Mouse (Mus musculus) kidney, postnatal 4 days (tissue): Measurements from ENCODE around the gene Gli1.
"Not testable (repeated sequence)": the region's sequence is repeated elsewhere in the genome, so short reads cannot be mapped to it uniquely, and the experiment has no call there.

Experiments used
- DNase-seq, 2 experiments: peaks; one replicate each; pipeline ENCODE4 v3.0.0; 2021; ENCODE audit warnings: mixed read lengths in 2 of 2

The Gli1 gene

DNA sequence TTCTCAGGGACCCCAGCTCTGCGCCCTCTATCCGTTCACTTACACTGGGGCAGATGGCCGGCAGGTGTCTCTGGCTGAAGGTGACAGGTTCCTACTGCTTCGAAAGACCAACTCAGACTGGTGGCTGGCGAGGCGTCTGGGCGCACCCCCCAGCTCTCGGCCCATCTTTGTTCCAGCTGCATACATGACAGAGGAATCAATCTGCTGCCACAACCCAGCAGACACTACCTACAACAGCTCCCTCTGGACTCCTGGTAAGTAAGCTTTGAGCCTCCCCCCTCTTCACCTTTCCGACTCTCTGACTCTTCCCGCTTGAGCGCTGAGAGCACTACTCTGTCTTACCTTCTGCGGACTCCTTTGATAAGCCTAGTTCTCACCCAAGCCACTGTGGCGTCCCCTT is 19.6 kb downstream of the Gli1 start:
- no peak for DNase-seq

DNA sequence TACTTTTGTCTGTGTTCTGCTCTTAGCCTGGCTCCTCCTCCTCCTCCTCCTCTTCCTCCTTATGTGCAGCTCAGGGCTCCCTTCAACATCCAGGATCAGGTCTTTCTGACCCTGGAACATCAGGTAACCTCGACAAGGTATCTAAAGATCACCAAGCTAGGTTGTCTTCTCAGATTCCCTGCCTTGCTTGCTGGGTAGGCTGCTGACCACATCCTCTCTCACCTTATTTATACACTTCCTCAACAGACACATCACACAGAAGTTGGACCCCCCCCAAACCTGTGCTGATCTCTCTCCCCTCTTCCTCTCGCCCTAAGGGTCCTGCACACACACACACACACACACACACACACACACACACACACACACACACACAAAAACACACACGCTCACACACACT is 20.2 kb downstream of the Gli1 start, which contains the start of gene Arhgap9:
Gene Arhgap9 (plus strand): TSS at position 344 of the 400 bp plus-strand sequence.
- no peak for DNase-seq

DNA sequence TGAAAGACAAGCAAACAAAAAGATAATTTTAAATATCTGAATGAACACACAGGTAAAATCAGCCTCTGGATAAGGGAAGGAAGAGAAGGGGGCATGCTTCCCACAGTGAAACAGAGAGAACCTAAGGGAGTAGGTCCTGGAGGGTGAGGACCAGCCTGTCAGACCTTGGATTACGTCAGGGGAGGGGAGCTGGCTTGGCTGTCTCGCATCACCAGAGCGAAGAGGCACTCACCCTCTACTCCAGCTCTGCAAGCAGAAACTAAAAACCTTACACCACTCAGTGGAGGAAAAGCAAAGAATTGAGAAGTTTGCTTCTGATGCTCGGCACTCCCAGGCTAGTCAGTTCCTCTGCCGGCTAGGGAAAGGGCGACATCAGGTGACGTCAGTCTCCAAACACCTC is 21.8 kb downstream of the Gli1 start:
- peak in 1 of 2 experiments; percentile 21 for DNase-seq

DNA sequence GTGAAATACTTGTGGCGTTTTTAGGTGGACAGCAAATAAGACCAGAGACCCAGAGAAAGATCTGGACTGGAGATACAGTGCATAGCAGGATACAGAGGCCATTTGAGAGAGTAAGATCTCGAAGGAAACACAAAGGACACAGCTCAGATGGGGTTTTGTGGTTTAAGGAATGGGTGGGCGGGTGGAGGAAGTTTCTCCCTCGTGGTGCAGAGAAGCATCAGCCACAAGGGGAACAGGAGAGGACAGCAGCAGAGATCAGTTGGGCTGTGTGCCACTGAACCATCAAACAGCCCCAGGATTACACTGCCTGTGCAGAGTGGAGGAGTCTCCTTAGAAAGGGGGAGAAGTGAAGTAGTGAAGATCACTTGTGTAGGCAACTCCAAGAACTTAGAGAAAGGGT is 23.8 kb downstream of the Gli1 start:
- no peak for DNase-seq

DNA sequence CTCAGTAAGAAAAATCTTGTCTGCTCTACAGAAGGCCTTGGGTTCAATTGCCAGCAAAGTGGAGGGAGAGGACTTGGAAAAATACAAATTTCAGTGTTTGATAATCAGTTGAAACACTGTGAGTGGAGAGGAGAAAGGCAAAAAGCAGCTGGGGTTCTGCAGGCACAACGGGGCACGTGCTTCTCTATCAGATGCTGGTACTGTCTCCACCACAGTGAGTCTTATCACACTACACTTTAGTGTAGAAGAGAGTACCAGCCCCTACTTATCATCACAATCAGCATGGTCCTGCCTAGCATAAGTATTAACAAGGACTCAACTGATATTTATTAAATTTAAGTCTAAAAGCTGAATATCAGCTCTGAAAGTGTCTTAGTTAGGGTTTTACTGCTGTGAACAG is 24.5 kb downstream of the Gli1 start:
- no peak for DNase-seq

DNA sequence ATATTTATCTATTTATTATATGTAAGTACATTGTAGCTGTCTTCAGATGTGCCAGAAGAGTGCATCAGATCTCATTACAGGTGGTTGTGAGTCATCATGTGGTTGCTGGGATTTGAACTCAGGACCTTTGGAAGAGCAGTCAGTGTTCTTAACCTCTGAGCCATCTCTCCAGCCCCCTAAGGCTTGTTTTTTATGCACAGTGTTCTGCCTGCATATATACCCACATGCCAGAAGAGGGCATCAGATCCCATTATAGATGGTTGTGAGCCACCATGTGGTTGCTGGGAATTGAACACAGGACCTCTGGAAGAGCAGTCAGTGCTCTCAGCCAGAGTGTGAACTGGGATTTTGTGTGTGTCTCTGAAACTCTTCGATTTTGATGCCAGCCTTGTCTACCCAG is 26.8 kb downstream of the Gli1 start:
- not testable (repeated sequence) for DNase-seq

DNA sequence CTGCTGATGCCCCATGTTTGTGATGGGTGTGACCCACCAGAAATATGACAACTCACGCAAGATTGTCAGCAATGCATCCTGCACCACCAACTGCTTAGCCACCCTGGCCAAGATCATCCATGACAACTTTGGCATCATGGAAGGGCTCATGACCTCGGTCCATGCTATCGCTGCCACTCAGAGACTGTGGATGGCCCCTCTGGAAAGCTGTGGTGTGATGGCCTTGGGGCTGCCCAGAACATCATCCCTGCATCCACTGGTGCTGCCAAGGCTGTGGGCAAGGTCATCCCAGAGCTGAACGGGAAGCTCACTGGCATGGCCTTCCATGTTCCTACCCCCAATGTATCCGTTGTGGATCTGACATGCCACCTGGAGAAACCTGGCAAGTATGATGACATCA is 28.3 kb downstream of the Gli1 start:
- DNase-seq: not testable (repeated sequence)

DNA sequence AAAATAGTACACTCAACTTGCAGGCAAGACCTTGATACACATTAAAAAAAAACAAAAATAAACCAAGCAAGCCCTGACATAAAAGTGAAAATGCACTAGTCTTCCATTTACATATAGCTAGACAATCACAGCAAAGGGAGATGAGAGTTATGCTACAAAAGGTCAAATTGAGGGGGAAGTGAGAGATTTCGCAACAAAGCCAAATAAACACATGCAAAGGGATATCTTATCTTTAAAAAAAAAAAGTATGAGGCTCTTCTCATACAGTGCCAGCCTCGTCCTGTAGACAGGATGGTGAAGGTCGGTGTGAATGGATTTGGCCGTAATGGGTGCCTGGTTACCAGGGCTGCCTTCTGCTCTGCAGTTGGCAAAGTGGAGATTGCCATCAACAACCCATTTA is 28.9 kb downstream of the Gli1 start:
- no peak for DNase-seq

DNA sequence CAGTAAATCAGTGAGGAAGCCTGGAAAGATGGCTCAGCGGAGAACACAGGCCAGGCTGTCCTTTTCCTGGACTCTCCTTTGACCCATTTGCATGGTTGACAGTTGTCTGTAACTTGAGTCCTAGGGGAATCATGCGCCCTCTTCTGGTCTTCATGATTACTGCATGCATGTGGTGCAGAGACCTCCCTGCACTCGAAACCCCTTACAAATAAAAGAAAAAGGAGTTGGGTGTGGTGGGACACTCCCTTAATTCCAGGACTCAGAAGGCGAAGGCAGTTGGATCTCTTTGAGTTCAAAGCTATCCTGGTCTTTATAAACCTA is 29.5 kb downstream of the Gli1 start:
- peak; percentile 86 to 90 for DNase-seq

DNA sequence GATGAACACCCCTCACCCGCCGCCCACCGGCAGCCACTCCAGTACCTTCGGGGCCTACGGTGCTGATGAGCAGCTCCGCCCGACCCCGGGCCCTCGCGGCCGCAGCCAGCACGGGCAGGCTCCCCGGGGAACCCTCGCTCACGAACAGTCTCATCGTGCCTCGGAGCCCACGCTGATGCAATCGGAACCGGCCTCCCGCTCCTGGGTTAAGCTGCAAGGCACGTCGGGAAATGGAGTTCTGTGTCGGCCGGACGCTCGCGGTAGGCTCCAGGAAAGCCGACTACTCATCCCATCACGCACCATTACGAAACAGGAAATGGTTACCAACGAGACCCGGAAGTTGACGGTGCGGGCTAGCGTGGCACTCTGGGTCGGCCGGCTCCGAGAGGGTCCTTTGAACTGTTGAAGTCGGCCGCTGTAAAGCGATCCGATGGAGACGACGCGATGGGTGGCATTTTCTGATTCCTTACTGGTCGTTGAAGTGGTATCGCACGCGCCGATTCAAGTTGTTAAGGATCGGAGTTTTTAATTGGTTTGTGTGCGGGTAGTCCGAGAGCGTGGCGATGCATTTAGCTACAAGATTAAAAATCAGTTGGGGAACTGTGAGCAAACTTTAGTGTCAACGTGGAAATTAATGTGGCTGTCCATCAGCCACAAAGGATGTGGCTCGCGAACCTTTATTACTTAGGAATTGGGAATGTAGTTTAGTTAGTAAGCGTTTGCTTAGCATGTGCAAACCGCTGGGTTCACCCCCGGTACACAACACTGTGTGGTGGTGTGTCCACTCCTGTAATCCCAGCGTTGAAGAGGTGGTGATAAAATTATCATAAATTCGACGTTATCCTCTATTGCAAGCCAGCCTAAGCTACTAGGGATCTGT is 30.1 kb downstream of the Gli1 start, which contains the start of gene Mars:
Gene Mars (minus strand): TSS at position 311 of the 880 bp plus-strand sequence.
- peak; percentile 94 to 96 for DNase-seq

DNA sequence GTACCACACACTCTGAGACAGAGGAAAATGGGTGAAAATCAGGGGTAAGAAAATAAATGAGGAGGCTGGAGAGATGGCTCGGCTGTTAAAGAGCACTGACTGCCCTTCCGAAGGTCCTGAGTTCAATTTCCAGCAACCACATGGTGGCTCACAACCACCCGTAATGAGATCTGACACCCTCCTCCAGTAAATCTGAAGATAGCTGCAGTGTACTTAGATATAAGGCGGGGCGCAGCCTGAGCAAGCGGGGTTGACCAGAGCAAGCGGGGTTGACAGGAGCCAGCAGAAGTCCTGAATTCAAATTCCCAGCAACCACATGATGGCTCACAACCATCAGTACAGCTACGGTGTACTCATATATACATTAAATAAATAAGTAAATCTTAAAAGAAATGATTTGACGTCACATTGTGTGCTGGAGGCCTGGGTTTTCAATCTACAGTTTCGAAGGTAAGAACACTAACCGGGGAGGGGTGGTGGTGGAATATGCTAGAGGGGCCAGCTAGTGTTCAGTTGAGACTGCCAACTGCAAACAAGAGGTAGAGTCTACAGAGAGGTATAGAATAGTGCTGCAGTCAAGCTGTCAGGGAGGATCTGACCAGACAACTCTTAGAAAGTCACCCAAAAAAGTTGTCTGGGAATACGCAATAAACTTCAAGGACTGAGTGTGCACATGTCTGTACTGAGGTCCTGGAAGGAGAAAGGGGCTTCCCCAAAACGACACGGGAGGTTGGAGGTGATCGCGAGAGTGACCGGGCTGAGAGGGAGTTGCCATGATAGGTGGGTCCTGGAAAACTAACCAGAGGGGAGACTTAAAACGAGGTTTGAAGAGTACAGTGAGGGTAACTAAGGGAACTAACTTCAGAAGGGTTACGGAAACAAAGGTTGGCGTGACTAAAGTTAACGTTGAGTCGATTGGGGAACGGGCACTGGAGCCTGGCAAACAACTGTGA is 31.0 kb downstream of the Gli1 start:
- DNase-seq: peak in 1 of 2 experiments; percentile 70

DNA sequence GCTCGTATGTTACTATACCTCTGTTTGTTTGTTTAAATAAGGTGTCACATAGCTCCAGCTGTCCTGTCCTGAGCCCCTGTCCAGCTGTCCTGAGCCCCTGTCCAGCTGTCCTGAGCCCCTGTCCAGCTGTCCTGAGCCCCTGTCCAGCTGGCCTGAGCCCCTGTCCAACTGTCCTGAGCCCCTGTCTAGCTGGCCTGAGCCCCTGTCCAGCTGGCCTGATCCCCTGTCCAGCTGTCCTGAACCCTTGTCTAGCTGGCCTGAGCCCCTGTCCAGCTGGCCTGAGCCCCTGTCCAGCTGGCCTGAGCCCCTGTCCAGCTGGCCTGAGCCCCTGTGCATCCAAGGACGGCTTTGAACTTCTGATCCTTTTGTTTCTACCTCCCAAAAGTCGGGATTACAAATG is 32.6 kb downstream of the Gli1 start:
- DNase-seq: not testable (repeated sequence)

DNA sequence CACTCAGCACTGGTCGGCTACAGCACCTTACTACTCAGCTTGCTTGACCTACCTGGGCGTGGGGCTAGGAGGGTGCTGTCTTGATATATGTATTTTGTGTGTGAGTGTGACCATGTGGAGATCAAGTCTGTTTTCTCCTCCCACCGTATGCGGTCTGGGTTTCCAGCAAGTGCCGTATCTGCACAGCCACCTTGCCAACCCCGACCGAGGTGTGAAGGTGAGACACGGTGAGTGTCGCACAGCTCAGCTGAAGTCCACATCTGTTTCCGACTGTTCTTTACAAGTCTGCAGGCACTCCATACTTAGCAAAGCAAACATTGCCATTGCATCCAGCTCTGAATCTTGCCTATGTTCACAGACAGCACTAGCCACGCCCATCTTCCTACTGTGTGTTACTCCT is 38.6 kb downstream of the Gli1 start:
- DNase-seq: no peak

DNA sequence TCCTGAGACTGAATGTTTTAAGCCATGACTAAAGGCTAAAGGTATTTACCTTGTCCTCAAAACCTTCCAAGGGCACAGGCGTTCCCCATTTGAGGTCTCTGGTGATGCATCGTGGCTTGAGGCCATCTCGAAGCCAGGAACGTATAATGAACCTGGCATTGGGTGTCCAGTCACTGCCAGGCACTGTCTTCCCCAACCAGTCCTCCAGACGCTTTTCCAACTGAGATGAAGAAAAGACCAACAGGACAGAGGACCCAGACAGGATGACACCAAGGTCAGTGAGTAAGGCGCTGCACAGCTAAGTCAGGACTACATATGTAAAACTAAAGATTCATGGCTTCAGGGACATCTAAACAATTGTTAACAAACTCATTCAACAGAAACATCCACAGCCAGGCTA is 41.4 kb downstream of the Gli1 start:
- no peak for DNase-seq

DNA sequence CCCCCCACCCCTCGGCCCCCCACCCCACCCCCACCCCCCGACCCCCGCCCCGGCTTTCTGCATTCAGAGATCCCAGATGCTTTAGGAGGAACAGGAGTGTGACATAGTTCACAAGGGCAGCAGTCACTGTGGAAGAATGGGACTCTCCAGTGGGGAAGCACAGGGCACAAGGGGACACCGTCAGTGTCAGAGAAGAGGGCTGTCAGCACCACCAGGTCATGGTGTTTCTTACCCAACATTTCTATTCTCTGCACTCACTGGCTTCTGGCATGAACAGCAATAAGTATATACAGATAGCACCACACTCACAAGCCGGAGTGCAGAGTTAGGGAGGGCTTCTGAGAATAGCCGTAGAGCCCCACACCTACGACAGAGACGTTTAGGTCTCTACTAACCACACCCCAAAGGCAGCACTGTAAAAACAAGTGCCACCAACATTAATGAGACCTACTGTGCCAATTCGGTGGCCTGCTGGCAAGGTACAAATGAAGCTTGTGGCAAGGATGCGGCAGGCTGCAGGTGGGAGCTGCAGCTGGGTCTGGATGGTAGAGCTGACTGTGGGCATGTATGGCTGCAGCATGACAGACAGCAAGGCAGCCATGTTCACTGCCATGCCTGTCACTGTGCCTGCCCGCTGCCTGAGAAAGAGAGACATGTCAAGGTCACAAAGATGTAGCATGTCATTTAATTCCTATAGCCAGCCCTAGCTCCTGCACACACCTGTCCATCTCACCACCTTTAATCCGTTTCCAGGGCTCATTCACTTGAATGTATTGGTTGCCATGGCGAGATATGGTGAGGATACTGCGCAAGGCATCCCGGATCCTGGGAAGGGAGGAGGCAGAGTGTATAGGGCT is 44.5 kb downstream of the Gli1 start:
- DNase-seq: no peak

DNA sequence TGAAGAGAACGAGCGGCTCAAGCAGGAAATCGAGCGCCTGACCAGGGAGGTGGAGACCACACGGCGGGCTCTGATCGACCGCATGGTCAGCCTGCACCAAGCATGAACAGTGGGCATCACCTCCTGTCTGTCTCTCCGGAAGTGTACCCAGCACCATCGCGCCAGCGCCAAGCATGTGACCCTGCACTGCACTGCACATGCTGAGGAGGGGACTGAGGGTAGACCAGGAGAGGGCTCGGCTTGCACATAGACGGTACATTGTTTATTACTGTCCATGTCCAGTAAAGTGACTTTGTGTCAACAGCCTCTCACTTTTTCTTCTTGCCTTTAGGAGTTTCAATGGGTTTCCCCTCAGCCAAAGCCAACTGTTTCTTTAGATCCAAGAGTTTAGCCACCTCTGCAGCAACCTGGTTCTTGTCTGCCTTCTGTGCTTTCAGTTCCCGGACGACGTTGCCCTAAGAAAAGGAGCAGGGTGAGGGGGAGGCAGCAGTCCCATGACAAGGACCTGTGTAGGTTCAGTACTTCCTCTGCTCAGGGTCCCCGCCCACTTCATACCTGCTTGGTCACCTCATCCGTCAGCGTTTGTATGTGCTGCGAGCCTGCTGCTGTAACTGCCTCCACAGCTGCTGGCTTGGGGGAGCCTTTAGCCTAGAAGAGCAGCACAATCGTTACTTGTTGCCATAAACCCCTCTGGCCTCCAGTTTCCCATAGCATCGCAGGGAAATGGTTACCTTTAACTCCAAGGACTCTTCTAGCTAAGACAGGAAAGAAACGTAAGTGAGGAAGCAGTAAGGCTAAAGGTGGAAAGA is 45.6 kb downstream of the Gli1 start:
- no peak for DNase-seq

DNA sequence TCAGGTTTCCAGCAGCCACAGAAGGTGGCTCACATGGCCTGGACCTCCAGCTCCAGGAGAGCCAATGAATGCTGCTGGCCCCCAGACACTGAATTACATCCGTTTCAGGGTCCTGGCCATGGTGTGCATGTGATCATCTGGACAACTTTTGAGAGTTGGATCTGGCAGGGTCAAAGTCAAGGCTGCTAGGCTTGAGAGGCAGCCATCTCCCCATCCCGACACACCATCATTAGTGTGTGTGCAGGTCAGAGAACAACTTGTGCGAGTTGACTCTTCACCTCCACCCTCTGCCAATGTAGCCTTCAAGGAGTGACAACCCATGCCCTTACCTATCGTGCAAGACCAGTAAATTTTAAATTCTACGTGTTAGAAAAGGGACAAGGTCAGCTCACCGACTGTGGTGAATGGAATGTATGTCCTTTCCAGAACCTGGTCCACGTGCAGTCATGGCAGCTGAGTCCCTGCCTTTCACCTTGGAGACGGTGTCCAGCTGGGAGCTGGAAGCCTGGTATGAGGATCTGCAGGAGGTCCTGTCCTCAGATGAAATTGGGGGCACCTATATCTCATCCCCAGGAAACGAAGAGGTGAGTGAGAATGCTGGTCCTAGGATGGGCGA is 46.8 kb downstream of the Gli1 start:
- no peak for DNase-seq

DNA sequence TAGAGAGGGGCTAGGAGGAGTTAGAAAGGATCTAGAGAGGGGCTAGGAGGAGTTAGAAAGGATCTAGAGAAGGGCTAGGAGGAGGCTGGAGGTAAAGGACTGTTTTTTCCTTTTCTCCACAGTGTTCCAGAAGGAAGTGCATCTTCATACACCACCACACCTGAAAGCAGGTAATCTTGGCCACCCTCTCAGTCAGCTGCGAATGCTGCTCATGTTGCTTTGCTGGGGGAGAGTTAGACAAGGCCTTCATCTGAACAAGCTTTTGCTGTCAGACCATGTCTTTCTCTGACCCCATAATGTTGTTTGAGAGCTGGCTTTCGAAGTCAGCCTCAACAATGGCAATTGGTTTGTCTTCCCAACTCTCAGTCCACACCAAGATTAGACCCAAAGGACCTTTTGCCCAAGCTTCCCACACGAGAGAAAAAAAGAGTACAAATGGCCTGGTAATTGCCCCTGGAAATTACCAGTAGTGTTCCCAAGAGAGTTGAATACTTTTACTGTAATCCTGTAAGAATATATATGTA is 48.1 kb downstream of the Gli1 start:
- no peak for DNase-seq

DNA sequence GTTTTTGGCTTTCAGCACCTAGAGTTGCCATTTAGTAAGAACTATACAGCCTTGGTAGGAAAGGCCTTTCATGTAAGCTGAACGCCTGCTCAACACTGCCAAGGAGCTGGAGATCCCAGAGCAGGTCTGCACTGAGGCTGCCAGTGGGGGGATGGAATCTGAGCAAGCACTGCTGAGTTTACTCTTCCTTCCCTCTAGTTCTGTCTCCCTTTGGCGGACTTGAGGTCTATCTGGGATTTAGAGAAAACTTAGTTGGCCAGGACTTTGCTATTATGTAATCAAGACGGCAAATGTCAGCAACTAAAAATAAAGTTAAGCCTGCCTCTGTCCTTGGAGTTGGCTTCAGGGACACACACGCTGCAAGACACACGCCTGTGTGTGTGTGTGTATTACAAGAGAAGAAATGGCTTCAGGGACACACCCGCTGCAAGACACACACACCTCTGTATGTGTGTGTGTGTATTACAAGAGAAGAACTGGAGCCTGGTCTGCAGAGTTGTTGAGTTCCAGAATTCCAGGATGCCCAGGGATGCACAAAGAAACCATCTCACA is 48.7 kb downstream of the Gli1 start:
- no peak for DNase-seq

DNA sequence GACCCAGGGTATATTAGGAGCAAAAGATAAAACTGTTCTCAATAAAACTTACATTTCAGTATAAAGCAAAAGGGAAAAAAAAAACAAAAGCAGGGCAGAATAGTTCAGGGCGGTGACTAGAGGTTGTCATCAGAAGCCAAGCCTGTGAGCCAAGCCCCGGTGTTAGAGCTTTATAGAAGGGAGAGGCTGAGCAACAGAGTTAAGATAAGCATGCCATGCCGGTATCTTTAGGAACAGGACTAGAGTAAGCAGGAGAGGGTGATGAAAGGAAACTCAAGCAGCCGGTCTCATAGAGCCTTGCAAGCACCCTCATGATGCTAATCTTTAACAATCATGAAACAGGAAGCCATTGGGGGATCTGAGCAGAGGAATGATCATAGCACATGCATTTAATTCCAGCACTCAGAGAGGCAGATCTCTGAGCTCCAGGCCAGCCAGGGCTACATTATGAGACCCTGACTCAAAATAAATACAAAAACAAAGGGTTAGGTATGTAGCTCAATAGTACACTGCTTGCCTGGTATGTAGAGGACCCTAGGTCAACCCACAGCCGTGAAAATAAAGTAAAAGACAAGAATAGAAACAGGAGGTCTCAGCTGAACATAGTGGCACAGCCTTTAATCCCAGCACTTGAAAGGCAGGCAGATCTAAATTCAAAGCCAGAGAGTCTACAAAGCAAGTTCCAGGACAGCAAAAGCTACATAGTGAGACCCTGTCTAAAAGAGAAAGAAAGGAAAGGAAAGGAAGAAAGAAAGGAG is 49.7 kb downstream of the Gli1 start:
- no peak for DNase-seq
